Mouse (Mus musculus) forebrain, embryonic 11.5 days (tissue): ENCODE data around the gene Men1. TPM values are rescaled to one million over a fixed set of nuclear protein-coding genes. Genes with fewer than 3 reads are reported as not detected.

Experiments used
- ATAC-seq: fragments of 200-750 bp; cut with Nextera tagmentation; replicated peaks from 2 replicates; pipeline ENCODE4 v1.8.0; 2017; ENCODE audit warnings: moderate TSS enrichment; ENCODE audit not compliant: low FRiP score
- DNase-seq: peaks from one replicate; pipeline ENCODE4 v3.0.0-alpha.2; 2017; ENCODE audit warnings: low spot score
- H3K27ac ChIP-seq: fragments of 300-500 bp; sonication (generic); 2 replicates; pipeline ENCODE4 v1.5.1; 2014; ENCODE audit warnings: low read depth, low read length
- H3K27me3 ChIP-seq: fragments of 300-500 bp; sonication (generic); 2 replicates; pipeline ENCODE4 v1.6.1; 2014; ENCODE audit warnings: mild to moderate bottlenecking, low read length, mixed read lengths; ENCODE audit not compliant: control insufficient read depth, insufficient read depth
- H3K36me3 ChIP-seq: fragments of 300-500 bp; sonication (generic); 2 replicates; pipeline ENCODE4 v1.6.1; 2014; ENCODE audit warnings: mild to moderate bottlenecking, low read length, moderate library complexity, mixed read lengths; ENCODE audit not compliant: control insufficient read depth, insufficient read depth
- H3K4me1 ChIP-seq: fragments of 300-500 bp; sonication (generic); replicated peaks from 2 replicates; pipeline ENCODE4 v1.6.1; 2014; ENCODE audit warnings: low read length, mixed read lengths; ENCODE audit not compliant: control insufficient read depth, insufficient read depth
- H3K4me2 ChIP-seq: fragments of 300-500 bp; sonication (generic); 2 replicates; pipeline ENCODE4 v1.6.1; 2014; ENCODE audit warnings: low read depth, mild to moderate bottlenecking, low read length, moderate library complexity, mixed read lengths; ENCODE audit not compliant: severe bottlenecking
- H3K4me3 ChIP-seq: fragments of 300-500 bp; sonication (generic); 2 replicates; pipeline ENCODE4 v1.5.1; 2014; ENCODE audit warnings: low read depth, low read length
- H3K9ac ChIP-seq: fragments of 300-500 bp; sonication (generic); 2 replicates; pipeline ENCODE4 v1.6.1; 2014; ENCODE audit warnings: low read length
- H3K9me3 ChIP-seq: fragments of 300-500 bp; sonication (generic); 2 replicates; pipeline ENCODE4 v1.6.1; 2016; ENCODE audit warnings: low read length, mixed read lengths; ENCODE audit not compliant: control insufficient read depth
- WGBS: fragments of 180-500 bp; shearing (Covaris S2); extraction: QIAGEN DNeasy Blood & Tissue Kit; methylation state at CpG from one replicate; pipeline ENCODE4 v1.1.7; 2014; 5-methylcytosine and 5-hydroxymethylcytosine counted together
- polyA plus RNA-seq: library from polyadenylated mRNA; unstranded; fragments of >200 nt; fragmentation: Nextera tagmentation; extraction: Ambion mirVana; gene quantifications from 2 replicates; pipeline ENCODE4 v1.2.1, GENCODE M21; 2014

Men1 gene
- polyA plus RNA-seq, 1 experiment from 2014 or later, result 97.8 TPM

DNA sequence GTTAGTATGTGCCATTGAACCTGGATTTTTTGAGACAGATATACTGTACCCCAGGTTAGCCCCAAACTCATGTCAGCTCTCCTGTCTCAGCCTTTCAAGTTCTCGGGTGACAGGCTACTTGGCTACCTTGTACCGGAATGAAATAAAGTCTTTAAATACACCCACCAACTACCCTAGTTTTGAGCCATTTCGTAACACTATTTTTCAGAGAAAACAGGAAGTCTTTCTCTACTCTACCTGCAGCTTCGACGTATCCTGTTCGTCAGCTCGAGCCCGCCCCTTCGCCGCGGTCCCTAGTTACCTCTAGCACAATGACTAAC is 28.3 kb downstream of the Men1 start:
- DNase-seq, result no peak
- WGBS, result 1% methylated on average over 11 of the region's 11 CpGs
- H3K27ac ChIP-seq, result peak overlapping the region; percentile 7; the same call in 1 of the 2 replicates
- H3K4me2 ChIP-seq, result peak overlapping the region; percentile 55
- no peaks in the 10 kb centered on the region for H3K9me3 ChIP-seq
- ATAC-seq, result peak; percentile 4
- H3K36me3 ChIP-seq, result peaks cover 21% of the 10 kb centered on the region
- peak overlapping the region; percentile 99 for H3K4me3 ChIP-seq
- H3K9ac ChIP-seq, result peak overlapping the region; percentile 100
- no peaks in the 10 kb centered on the region for H3K27me3 ChIP-seq
- peaks cover 9% of the 10 kb centered on the region for H3K4me1 ChIP-seq

DNA sequence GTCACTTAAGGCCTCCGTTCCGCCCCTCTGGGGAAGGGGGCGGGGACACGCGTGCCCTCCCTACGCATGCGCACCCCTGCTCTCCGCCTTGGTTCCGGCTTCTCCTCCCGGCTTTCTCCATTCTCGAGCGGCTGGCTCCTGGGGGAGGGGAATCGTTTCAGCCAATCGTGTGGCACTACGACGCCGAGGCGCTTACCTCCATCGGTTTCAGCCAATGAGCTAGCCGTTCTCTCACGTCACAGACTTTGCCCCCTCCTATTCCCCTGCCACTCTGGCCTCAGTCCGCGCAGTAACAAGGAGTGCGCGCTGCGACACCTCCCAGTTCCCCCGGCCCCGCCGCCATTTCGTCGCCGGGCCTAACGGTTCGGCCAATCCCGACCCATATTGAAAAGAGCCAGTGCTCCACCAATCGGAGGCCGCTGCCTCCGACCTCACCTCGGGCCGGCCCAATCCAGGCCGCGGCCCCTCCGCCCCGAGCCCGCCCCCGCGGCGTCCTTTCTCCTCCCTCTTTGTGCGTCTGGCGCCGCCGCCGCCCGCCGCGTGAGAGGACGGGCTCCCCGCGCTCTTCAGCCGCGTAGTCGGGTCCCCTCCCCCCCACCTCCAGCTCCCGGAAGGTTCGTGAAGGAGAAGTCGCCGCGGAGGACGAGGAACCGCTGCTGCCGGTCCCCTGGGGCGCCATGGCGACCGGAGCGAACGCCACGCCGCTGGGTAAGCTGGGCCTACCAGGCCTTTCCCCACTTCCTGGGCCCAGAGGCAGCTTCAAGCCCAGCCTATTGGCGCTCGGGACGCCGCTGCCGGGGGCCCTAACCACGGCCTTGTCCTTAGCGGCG is 28.8 kb downstream of the Men1 start, which contains the start of gene Sf1:
Gene Sf1 (plus strand): TSS at position 280 of the 830 bp plus-strand sequence.
- Histone ChIP-seq H3K36me3 (peaks cover 26% of the 10 kb centered on the region), H3K4me2 (peak within 1 kb of the TSS; percentile 79), H3K4me3 (peak within 1 kb of the TSS; percentile 99), H3K27me3 (no peaks in the 10 kb centered on the region), H3K9ac (peak within 1 kb of the TSS; percentile 100), H3K4me1 (peaks cover 9% of the 10 kb centered on the region), H3K27ac (peak within 1 kb of the TSS; percentile 97), H3K9me3 (no peaks in the 10 kb centered on the region)
- peak; percentile 99 for ATAC-seq
- under 1% methylated on average over 81 of the region's 85 CpGs for WGBS
- peak; percentile 100 for DNase-seq

DNA sequence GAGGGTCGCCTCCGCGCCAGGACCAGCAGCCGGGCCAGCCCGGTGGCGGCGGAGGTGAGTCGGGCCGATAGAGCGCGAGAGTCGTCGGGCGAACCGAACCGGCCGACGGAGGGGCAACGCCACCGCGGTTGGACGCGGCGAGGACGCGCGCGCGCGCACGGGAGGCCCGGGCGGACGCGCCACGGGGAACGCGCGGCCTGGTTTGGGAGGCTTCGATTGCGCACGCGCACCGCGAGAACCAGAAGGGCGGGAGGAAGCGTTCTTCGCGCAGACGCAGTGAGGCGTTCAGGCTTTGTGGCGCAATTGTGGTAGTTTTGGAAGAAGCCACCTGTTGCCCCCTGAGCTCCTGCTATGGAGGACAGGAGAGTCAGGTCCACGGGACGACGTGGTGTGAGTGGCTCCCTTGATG is 29.5 kb downstream of the Men1 start:
- Histone ChIP-seq H3K9ac (peak overlapping the region; percentile 100), H3K9me3 (no peaks in the 10 kb centered on the region), H3K27me3 (no peaks in the 10 kb centered on the region), H3K27ac (peak overlapping the region; percentile 97), H3K4me3 (peak overlapping the region; percentile 99), H3K4me1 (peaks cover 9% of the 10 kb centered on the region), H3K36me3 (peaks cover 26% of the 10 kb centered on the region), H3K4me2 (peak overlapping the region; percentile 79)
- DNase-seq, result peak; percentile 96
- under 1% methylated on average over 55 of the region's 55 CpGs for WGBS
- no peak for ATAC-seq

DNA sequence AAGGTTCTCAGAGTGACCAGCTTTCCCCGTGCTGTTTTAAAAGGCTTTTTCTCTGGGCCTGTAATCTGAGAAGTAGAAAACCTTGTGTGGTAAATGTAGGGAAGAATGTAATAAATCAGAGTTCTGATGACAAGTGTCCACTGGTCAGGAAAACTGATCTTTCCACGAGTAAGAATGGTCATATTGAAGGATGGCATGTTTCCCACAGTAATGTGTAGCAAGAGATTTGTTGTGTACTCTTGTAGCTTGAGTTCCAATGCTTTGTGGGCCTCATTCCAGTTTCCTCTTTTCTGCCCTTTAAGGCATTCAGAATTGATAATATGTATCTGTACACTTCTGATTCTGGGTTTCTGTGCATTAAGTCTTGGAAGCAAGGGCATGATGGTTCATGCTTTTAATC is 30.1 kb downstream of the Men1 start:
- ATAC-seq (no peak), DNase-seq (no peak)
- peaks cover 9% of the 10 kb centered on the region for H3K4me1 ChIP-seq
- H3K27ac ChIP-seq, result 0 out of 2 replicates have a peak overlapping the region, but pooled peaks have one; percentile 32
- peak overlapping the region; percentile 100 for H3K9ac ChIP-seq
- H3K27me3 ChIP-seq, result no peaks in the 10 kb centered on the region
- WGBS, result 3% methylated on average over 2 of the region's 2 CpGs
- H3K9me3 ChIP-seq, result no peaks in the 10 kb centered on the region
- peak overlapping the region; percentile 99 for H3K4me3 ChIP-seq
- H3K4me2 ChIP-seq, result peak overlapping the region; percentile 79
- peaks cover 29% of the 10 kb centered on the region for H3K36me3 ChIP-seq

DNA sequence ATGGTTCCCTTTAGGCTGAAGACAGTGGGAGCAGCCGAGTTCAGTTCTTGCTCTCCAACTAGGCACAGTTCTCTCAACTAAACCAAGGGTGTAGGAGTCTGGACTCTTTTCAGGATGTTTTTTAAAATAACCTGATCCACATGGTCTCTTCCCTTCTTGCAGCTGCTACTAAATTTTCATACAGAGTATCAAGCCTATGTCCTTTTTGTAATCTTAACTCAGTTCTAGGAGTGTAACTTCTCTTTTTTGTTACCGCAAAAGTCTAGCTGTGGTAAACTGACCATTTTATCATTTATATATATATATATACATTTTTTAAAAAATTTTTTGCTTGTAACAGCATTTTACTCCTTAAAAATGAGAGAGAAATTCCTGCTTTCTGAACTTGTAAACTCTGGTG is 35.4 kb downstream of the Men1 start:
- ATAC-seq, result no peak
- WGBS, result 93% methylated on average over 2 of the region's 2 CpGs
- H3K4me2 ChIP-seq, result no peak overlapping the region
- no peak overlapping the region for H3K27ac ChIP-seq
- no peak overlapping the region for H3K9ac ChIP-seq
- peaks cover 72% of the 10 kb centered on the region for H3K36me3 ChIP-seq
- H3K4me3 ChIP-seq, result no peak overlapping the region
- DNase-seq, result no peak
- peaks cover 9% of the 10 kb centered on the region for H3K4me1 ChIP-seq
- no peaks in the 10 kb centered on the region for H3K27me3 ChIP-seq
- H3K9me3 ChIP-seq, result no peaks in the 10 kb centered on the region

DNA sequence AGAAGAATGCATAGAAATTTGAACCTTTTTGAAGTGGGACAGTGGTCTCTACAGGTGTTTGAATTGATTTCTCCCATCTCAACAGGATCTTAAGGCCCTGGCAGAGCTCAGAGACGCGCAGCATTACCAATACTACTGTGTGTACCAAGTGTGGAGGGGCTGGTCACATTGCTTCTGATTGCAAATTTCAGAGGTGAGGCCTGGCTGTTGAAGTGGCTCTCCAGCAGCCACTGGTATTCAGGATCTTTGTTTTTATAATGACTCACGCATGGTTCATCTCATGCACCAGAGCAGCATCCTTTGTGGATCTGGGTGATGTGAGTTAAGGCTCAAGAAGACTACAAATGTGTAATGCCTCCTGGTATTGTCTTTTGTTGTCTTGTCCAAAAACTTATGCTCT is 37.7 kb downstream of the Men1 start:
- WGBS, result 93% methylated on average over 3 of the region's 3 CpGs

DNA sequence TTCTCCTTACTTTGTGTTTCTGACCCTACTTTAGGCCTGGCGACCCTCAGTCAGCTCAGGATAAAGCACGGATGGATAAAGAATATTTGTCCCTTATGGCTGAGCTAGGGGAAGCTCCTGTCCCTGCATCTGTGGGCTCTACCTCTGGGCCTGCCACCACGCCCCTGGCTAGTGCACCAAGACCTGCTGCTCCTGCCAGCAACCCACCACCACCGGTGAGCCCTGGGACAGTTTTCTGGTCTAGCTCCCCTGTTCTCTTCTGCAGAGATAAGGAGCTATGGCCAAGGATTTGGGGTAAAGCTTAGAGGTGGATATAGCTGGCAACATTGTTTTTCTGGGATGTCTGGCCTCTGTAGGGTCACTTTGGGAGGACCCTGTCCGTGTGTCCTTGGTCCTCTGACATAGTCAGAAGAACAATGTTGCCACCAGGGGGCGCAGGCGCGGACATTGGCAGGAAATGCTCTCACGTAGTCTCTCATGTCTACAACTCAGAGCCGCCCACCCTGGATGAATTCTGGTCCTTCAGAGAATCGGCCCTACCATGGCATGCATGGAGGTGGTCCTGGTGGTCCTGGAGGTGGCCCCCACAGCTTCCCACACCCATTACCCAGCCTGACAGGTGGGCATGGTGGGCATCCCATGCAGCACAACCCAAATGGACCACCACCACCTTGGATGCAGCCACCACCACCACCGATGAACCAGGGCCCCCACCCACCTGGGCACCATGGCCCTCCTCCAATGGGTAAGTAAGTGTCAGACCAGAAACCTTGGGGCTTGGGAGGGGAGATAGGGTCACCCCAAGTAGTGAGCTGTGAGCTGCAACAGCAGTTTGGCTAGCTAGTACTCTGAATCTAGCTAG is 39.0 kb downstream of the Men1 start:
- no peak for ATAC-seq
- Histone ChIP-seq H3K4me1 (no peaks in the 10 kb centered on the region), H3K27me3 (no peaks in the 10 kb centered on the region), H3K4me2 (no peak overlapping the region), H3K9me3 (no peaks in the 10 kb centered on the region), H3K36me3 (peaks cover 69% of the 10 kb centered on the region), H3K4me3 (no peak overlapping the region), H3K27ac (no peak overlapping the region), H3K9ac (no peak overlapping the region)
- peak; percentile 87 for DNase-seq
- WGBS, result 68% methylated on average over 12 of the region's 12 CpGs

More for the DNA sequence above, 37.7 kb downstream of the Men1 start:
- H3K27me3 ChIP-seq, result no peaks in the 10 kb centered on the region
- H3K27ac ChIP-seq, result no peak overlapping the region
- H3K4me3 ChIP-seq, result no peak overlapping the region
- no peak overlapping the region for H3K9ac ChIP-seq
- no peak for DNase-seq
- H3K36me3 ChIP-seq, result peaks cover 68% of the 10 kb centered on the region
- no peaks in the 10 kb centered on the region for H3K4me1 ChIP-seq
- no peaks in the 10 kb centered on the region for H3K9me3 ChIP-seq
- no peak for ATAC-seq
- H3K4me2 ChIP-seq, result no peak overlapping the region

DNA sequence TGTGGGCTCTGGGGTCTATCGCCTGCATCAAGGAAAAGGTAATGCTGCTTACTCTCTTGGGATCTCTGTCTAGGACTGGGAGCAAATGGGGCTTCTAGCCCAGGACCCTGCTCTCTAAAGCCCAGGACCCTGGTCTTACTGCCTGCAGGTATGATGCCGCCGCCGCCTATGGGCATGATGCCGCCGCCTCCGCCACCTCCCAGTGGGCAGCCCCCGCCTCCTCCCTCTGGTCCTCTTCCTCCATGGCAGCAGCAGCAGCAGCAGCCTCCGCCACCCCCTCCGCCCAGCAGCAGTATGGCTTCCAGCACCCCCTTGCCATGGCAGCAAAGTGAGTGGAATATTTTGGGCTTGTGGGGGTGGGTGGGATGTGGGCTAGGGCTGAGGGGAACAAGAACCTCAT is 39.8 kb downstream of the Men1 start:
- H3K27ac ChIP-seq, result no peak overlapping the region
- WGBS, result 97% methylated on average over 10 of the region's 10 CpGs
- H3K9ac ChIP-seq, result no peak overlapping the region
- no peak overlapping the region for H3K4me3 ChIP-seq
- peaks cover 67% of the 10 kb centered on the region for H3K36me3 ChIP-seq
- H3K4me1 ChIP-seq, result no peaks in the 10 kb centered on the region
- no peaks in the 10 kb centered on the region for H3K9me3 ChIP-seq
- no peaks in the 10 kb centered on the region for H3K27me3 ChIP-seq
- H3K4me2 ChIP-seq, result no peak overlapping the region
- DNase-seq (no peak), ATAC-seq (no peak)
